Mouse (Mus musculus) liver, embryonic 14.5 days (tissue): ENCODE data around the gene Maml3. TPM values are rescaled to one million over a fixed set of nuclear protein-coding genes. Genes with fewer than 3 reads are reported as not detected.

Source experiments
- ATAC-seq: fragments of 200-750 bp; cut with Nextera tagmentation; 2 replicates; pipeline ENCODE4 v1.8.0; 2017; ENCODE audit warnings: moderate number of reproducible peaks, mild to moderate bottlenecking, moderate library complexity; ENCODE audit not compliant: insufficient read depth
- DNase-seq, 3 experiments: peaks; one replicate each; pipeline ENCODE4 v3.0.0-alpha.2; 2012 to 2013; ENCODE audit warnings: low read depth in 3 of 3, low spot score in 3 of 3
- H3K27ac ChIP-seq: fragments of 300-500 bp; sonication (generic); 2 replicates; pipeline ENCODE4 v1.5.1; 2014; ENCODE audit warnings: moderate library complexity, mild to moderate bottlenecking, control low read depth, inconsistent platforms
- H3K27me3 ChIP-seq: fragments of 300-500 bp; sonication (generic); 2 replicates; pipeline ENCODE4 v1.6.1; 2014; ENCODE audit warnings: mild to moderate bottlenecking, low read length, moderate library complexity; ENCODE audit not compliant: control insufficient read depth, insufficient read depth
- H3K36me3 ChIP-seq: fragments of 300-500 bp; sonication (generic); replicated peaks from 2 replicates; pipeline ENCODE4 v1.6.1; 2014; ENCODE audit warnings: low read depth; ENCODE audit not compliant: control insufficient read depth, insufficient read depth
- H3K4me1 ChIP-seq, 2 experiments: fragments of 200-500 bp in 1 of 2; fragments of 300-500 bp in 1 of 2; sonication (generic) in 1 of 2; replicated peaks; 2 replicates each; pipeline ENCODE4 v1.6.1; 2012 to 2014; ENCODE audit warnings: antibody characterized with exemption in 1 of 2, inconsistent platforms in 1 of 2, low read length in 1 of 2; ENCODE audit not compliant: control insufficient read depth in 2 of 2, insufficient read depth in 2 of 2
- H3K4me2 ChIP-seq: fragments of 300-500 bp; sonication (generic); 2 replicates; pipeline ENCODE4 v1.6.1; 2014; ENCODE audit warnings: low read depth, mild to moderate bottlenecking, control low read depth, moderate library complexity
- H3K4me3 ChIP-seq, 2 experiments: fragments of 200-500 bp in 1 of 2; fragments of 300-500 bp in 1 of 2; sonication (generic) in 1 of 2; 2 replicates each; pipeline ENCODE4 v1.5.1; 2012 to 2014; ENCODE audit warnings: low read depth in 2 of 2, low read length in 2 of 2, mild to moderate bottlenecking in 2 of 2, control low read depth in 1 of 2, inconsistent platforms in 1 of 2, moderate library complexity in 1 of 2; ENCODE audit not compliant: insufficient read depth in 1 of 2
- H3K9ac ChIP-seq: fragments of 300-500 bp; sonication (generic); replicated peaks from 2 replicates; pipeline ENCODE4 v1.6.1; 2014; ENCODE audit warnings: mild to moderate bottlenecking, control low read depth, moderate library complexity
- H3K9me3 ChIP-seq: fragments of 300-500 bp; sonication (generic); 2 replicates; pipeline ENCODE4 v1.6.1; 2016; ENCODE audit warnings: low read length, mixed read lengths; ENCODE audit not compliant: control insufficient read depth
- CTCF ChIP-seq: IDR thresholded peaks from 2 replicates; pipeline ENCODE4 v1.5.1; 2016; ENCODE audit warnings: antibody characterized with exemption, low read depth, control low read depth
- EP300 ChIP-seq: IDR thresholded peaks from 2 replicates; pipeline ENCODE4 v1.6.1; 2016; ENCODE audit warnings: antibody characterized with exemption, low read depth
- WGBS: fragments of 180-500 bp; shearing (Covaris S2); extraction: QIAGEN DNeasy Blood & Tissue Kit; methylation state at CpG from one replicate; pipeline ENCODE4 v1.1.7; 2014; ENCODE audit not compliant: insufficient replicate concordance; 5-methylcytosine and 5-hydroxymethylcytosine counted together
- polyA plus RNA-seq, 2 experiments: library from polyadenylated mRNA; depleted of rRNA in 1 of 2; stranded (reverse) in 1 of 2; unstranded in 1 of 2; fragments of >200 nt; fragmentation: Nextera tagmentation in 1 of 2; extraction: Ambion mirVana in 1 of 2; gene quantifications; 2 replicates each; pipeline versions ENCODE4 v1.2.1 to v1.2.3; 2012 to 2014

Maml3 gene
- polyA plus RNA-seq, 2 experiments = 0.57 to 0.71 TPM

DNA sequence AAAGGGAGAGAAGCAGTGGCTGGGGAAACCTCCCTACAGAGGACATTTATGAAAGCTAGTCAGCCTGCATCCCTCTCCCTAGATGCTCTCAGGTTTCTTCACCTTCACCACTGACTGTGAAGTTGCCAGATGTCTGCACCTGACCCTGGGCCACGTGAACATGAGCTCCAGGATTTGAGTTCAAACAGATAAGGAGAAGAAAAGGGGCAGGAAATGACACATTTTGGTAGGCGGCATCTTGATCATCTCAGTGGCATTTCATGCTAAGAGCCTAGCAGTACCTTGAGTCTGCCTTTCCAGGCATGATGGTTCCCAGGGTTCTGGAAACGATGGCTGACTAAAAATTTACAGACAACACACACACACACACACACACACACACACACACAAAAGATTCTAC is 345.3 kb downstream of the Maml3 start:
- Histone ChIP-seq H3K4me1 (peaks cover 0 to 4% of the 10 kb centered on the region in 2 experiments; a peak in 2 of 4 replicates), H3K9me3 (no peaks in the 10 kb centered on the region), H3K9ac (no peak overlapping the region), H3K27ac (no peak overlapping the region), H3K27me3 (no peaks in the 10 kb centered on the region), H3K4me2 (no peak overlapping the region), H3K4me3 (no peak overlapping the region), H3K36me3 (no peaks in the 10 kb centered on the region)
- DNase-seq = no peak
- WGBS = 40% methylated on average over 3 of the region's 3 CpGs
- no peak for ATAC-seq
- TF ChIP-seq EP300 (no peak), CTCF (no peak)

- DNase-seq (no peak), ATAC-seq (no peak)
- no peaks in the 10 kb centered on the region for H3K27me3 ChIP-seq
- 81% methylated on average over 5 of the region's 5 CpGs for WGBS
- no peaks in the 10 kb centered on the region for H3K9me3 ChIP-seq
- TF ChIP-seq EP300 = no peak
- no peak for TF ChIP-seq CTCF
- H3K36me3 ChIP-seq = no peaks in the 10 kb centered on the region
- no peak overlapping the region for H3K4me2 ChIP-seq
- H3K9ac ChIP-seq = no peak overlapping the region
- no peak overlapping the region for H3K27ac ChIP-seq
- H3K4me1 ChIP-seq = peaks cover 0 to 6% of the 10 kb centered on the region in 2 experiments; a peak in 2 of 4 replicates
- no peak overlapping the region for H3K4me3 ChIP-seq
These were observed 347.8 kb downstream of the Maml3 start for GRCm38 (mm10) chr3:51757032-51757431.

- Histone ChIP-seq H3K27ac (no peak overlapping the region), H3K9me3 (no peaks in the 10 kb centered on the region), H3K9ac (no peak overlapping the region), H3K27me3 (no peaks in the 10 kb centered on the region), H3K4me1 (peaks cover 0 to 6% of the 10 kb centered on the region in 2 experiments; a peak in 2 of 4 replicates), H3K4me3 (no peak overlapping the region), H3K4me2 (no peak overlapping the region), H3K36me3 (no peaks in the 10 kb centered on the region)
- no peak for DNase-seq
- no peak for TF ChIP-seq CTCF
- no peak for TF ChIP-seq EP300
- ATAC-seq = no peak
- WGBS = 56% methylated on average over 5 of the region's 5 CpGs
These were observed 348.6 kb downstream of the Maml3 start for GRCm38 (mm10) chr3:51756283-51756682.

- WGBS = 54% methylated on average over 5 of the region's 5 CpGs
- Histone ChIP-seq H3K9me3 (no peaks in the 10 kb centered on the region), H3K27me3 (no peaks in the 10 kb centered on the region), H3K4me2 (no peak overlapping the region), H3K9ac (no peak overlapping the region), H3K27ac (no peak overlapping the region), H3K4me3 (no peak overlapping the region), H3K4me1 (peaks cover 0 to 20% of the 10 kb centered on the region in 2 experiments; a peak in 2 of 4 replicates), H3K36me3 (no peaks in the 10 kb centered on the region)
- DNase-seq (no peak), ATAC-seq (no peak)
- TF ChIP-seq CTCF = no peak
- TF ChIP-seq EP300 = no peak
These were observed 351.6 kb downstream of the Maml3 start for GRCm38 (mm10) chr3:51753262-51753661.

GRCm38 (mm10) chr3:51751440-51751839 is 353.4 kb downstream of the Maml3 start:
- no peak for TF ChIP-seq CTCF
- no peak for TF ChIP-seq EP300
- H3K36me3 ChIP-seq = no peaks in the 10 kb centered on the region
- H3K4me3 ChIP-seq = no peak overlapping the region
- H3K4me1 ChIP-seq = peaks cover 0 to 25% of the 10 kb centered on the region in 2 experiments; a peak in 2 of 4 replicates
- no peak overlapping the region for H3K9ac ChIP-seq
- 78% methylated on average over 12 of the region's 12 CpGs for WGBS
- no peaks in the 10 kb centered on the region for H3K9me3 ChIP-seq
- ATAC-seq = no peak
- H3K4me2 ChIP-seq = no peak overlapping the region
- H3K27me3 ChIP-seq = no peaks in the 10 kb centered on the region
- no peak for DNase-seq
- no peak overlapping the region for H3K27ac ChIP-seq
